Mouse (Mus musculus) neural tube, embryonic 14.5 days (tissue): ENCODE measurements around the gene Ankrd54. TPM values are rescaled to one million over a fixed set of nuclear protein-coding genes. Genes with fewer than 3 reads are reported as not detected.
A peak's percentile ranks its signal among the peaks of the same experiment; 100 is the strongest.

Experiments
- ATAC-seq: fragments of 200-750 bp; cut with Nextera tagmentation; 2 replicates; pipeline ENCODE4 v1.8.0; 2017; ENCODE audit warnings: low read depth, mild to moderate bottlenecking, moderate TSS enrichment, moderate library complexity
- H3K27ac ChIP-seq: fragments of 300-500 bp; sonication (generic); 2 replicates; pipeline ENCODE4 v1.5.1; 2014; ENCODE audit warnings: low read depth, mild to moderate bottlenecking, control low read depth, low read length, moderate library complexity, mixed read lengths
- H3K27me3 ChIP-seq: fragments of 300-500 bp; sonication (generic); 2 replicates; pipeline ENCODE4 v1.6.1; 2014; ENCODE audit warnings: low read length; ENCODE audit not compliant: control insufficient read depth, insufficient read depth
- H3K36me3 ChIP-seq: fragments of 300-500 bp; sonication (generic); 2 replicates; pipeline ENCODE4 v1.6.1; 2014; ENCODE audit warnings: low read length, mixed read lengths; ENCODE audit not compliant: control insufficient read depth, insufficient read depth
- H3K4me1 ChIP-seq: fragments of 300-500 bp; sonication (generic); 2 replicates; pipeline ENCODE4 v1.6.1; 2014; ENCODE audit warnings: low read length; ENCODE audit not compliant: control insufficient read depth, insufficient read depth
- H3K4me2 ChIP-seq: fragments of 300-500 bp; sonication (generic); 2 replicates; pipeline ENCODE4 v1.6.1; 2014; ENCODE audit warnings: mild to moderate bottlenecking, low read depth, low read length, control low read depth
- H3K4me3 ChIP-seq: fragments of 300-500 bp; sonication (generic); 2 replicates; pipeline ENCODE4 v1.5.1; 2014; ENCODE audit warnings: low read depth, low read length, control low read depth, mixed read lengths
- H3K9ac ChIP-seq: fragments of 300-500 bp; sonication (generic); replicated peaks from 2 replicates; pipeline ENCODE4 v1.6.1; 2014; ENCODE audit warnings: low read depth, mild to moderate bottlenecking, control low read depth, low read length, mixed read lengths
- H3K9me3 ChIP-seq: fragments of 300-500 bp; sonication (generic); 2 replicates; pipeline ENCODE4 v1.6.1; 2016; ENCODE audit warnings: low read length; ENCODE audit not compliant: control insufficient read depth
- WGBS: fragments of 180-500 bp; shearing (Covaris S2); extraction: QIAGEN DNeasy Blood & Tissue Kit; methylation state at CpG from one replicate; pipeline ENCODE4 v1.1.7; 2014; 5-methylcytosine and 5-hydroxymethylcytosine counted together
- polyA plus RNA-seq: library from polyadenylated mRNA; unstranded; fragments of >200 nt; fragmentation: Nextera tagmentation; extraction: Ambion mirVana; gene quantifications from 2 replicates; pipeline ENCODE4 v1.2.1, GENCODE M21; 2014

Gene Ankrd54
- polyA plus RNA-seq, 1 experiment from 2014 or later: 46.2 TPM

DNA sequence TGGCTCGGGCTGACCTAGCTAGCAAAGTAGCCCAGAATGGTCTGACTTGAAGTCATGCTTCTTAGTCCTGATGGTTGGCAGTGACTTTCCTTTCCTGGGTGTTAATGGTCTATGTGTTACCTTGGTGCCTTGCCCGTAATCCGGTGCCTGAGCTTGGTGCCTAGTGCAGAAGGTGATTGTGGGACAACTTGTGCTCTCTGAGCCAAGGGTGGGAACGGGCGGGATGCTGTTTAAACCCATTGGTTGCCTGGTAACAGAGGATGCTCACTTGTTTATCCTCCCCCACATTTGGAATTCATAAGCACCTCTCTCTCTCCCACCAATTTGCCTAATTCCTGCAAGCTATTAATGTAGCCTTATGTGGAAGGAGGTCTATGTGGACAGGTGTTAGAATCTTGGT lies 32.8 kb upstream of the Ankrd54 start:
- peaks cover 41% of the 10 kb centered on the region for H3K36me3 ChIP-seq
- no peaks in the 10 kb centered on the region for H3K27me3 ChIP-seq
- H3K27ac ChIP-seq: no peak overlapping the region
- ATAC-seq: no peak
- H3K9me3 ChIP-seq: no peaks in the 10 kb centered on the region
- WGBS: 85% methylated on average over 5 of the region's 5 CpGs
- H3K4me1 ChIP-seq: peaks cover 3% of the 10 kb centered on the region; the same call in 1 of the 2 replicates
- no peak overlapping the region for H3K4me3 ChIP-seq
- no peak overlapping the region for H3K9ac ChIP-seq
- H3K4me2 ChIP-seq: no peak overlapping the region

DNA sequence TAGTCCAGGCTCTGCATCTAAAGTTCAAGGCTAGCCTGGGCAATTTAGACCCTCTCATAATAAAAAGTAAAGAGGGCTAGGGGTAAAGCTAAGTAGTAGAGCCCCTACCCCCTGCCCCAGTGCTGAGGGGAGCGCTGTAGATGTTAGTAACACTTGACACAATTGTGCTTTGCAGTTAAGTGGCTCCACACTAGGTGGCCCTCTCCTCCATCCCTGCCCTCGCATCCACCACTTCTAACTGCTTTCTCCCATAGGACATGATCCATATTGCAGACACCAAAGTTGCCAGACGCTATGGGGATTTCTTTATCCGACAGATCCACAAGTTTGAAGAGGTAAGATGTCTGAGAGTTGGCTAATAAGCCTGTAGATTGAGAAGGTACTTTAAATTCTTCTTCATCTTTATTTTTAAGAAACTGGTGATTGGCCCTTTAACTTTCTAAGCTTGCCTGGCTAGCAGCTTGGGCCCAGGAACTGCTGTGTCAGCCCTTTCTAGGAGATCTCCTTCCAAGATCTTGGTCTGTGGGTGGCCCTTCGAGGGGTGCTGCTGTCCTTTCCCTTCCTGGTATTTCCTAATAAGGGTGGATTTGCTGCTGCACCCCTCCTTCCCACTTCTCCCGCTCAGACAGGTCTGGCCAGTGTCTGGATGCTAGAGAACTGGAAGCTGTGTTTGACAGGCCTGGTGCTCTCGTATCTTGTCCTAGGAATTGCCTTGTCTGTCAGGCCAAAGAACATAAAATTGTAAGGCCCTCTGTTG lies 30.6 kb upstream of the Ankrd54 start:
- no peak for ATAC-seq
- H3K4me3 ChIP-seq: no peak overlapping the region
- no peaks in the 10 kb centered on the region for H3K27me3 ChIP-seq
- no peak overlapping the region for H3K9ac ChIP-seq
- H3K4me2 ChIP-seq: no peak overlapping the region
- H3K36me3 ChIP-seq: peaks cover 53% of the 10 kb centered on the region
- 83% methylated on average over 7 of the region's 7 CpGs for WGBS
- no peak overlapping the region for H3K27ac ChIP-seq
- peaks cover 3% of the 10 kb centered on the region; the same call in 1 of the 2 replicates for H3K4me1 ChIP-seq
- H3K9me3 ChIP-seq: no peaks in the 10 kb centered on the region

- no peak overlapping the region for H3K27ac ChIP-seq
- no peaks in the 10 kb centered on the region for H3K9me3 ChIP-seq
- no peak overlapping the region; the same call in 1 of the 2 replicates for H3K9ac ChIP-seq
- no peak for ATAC-seq
- H3K4me1 ChIP-seq: no peaks in the 10 kb centered on the region
- H3K4me3 ChIP-seq: no peak overlapping the region
- peaks cover 57% of the 10 kb centered on the region for H3K36me3 ChIP-seq
- no peak overlapping the region for H3K4me2 ChIP-seq
- WGBS: 91% methylated on average over 6 of the region's 6 CpGs
- no peaks in the 10 kb centered on the region for H3K27me3 ChIP-seq
Observed at GRCm38 (mm10) chr15:79092284-79092683, 29.6 kb upstream of the Ankrd54 start.

- Histone ChIP-seq H3K27ac (no peak overlapping the region), H3K9ac (no peak overlapping the region), H3K4me3 (no peak overlapping the region), H3K9me3 (no peaks in the 10 kb centered on the region), H3K4me2 (no peak overlapping the region), H3K36me3 (peaks cover 55% of the 10 kb centered on the region), H3K4me1 (peaks cover 13% of the 10 kb centered on the region; the same call in 1 of the 2 replicates), H3K27me3 (no peaks in the 10 kb centered on the region)
- no peak for ATAC-seq
- WGBS: 97% methylated on average over 7 of the region's 7 CpGs
Observed at GRCm38 (mm10) chr15:79079567-79079966, 16.9 kb upstream of the Ankrd54 start.

DNA sequence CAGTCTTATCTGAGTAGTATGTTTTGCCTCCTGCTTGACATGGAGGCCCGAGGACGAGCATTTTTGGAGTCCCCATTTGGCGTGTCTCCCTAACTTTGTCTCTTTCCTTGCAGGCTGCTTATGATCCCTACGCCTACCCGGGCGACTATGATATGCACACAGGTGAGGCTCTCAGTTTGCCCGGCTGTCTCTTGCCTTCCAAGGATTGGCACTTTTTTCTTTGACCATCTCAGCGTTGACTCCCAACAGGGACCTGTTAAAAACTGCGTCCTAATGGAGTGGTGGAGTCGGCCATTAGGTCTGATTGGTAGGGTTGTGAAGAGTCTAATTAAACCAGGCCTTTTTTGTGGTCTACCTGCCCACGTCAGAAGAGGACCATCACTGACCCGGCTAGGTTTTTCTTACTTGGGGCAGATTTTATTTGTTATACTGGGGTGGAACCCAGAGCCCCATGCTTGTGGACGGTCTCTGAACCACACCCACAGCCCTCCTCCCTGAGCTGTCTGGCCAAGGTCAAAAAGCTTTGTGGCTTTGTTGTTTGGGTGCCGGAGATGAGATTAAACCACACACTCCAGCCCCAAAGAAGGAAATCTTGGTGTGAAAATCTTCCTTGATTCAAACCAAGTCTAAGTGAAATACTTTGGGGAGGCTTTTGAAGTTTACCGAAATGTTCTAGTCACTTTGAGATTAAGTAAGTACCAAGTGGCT lies 13.1 kb upstream of the Ankrd54 start:
- no peak overlapping the region for H3K27ac ChIP-seq
- peaks cover 17% of the 10 kb centered on the region; the same call in 1 of the 2 replicates for H3K4me1 ChIP-seq
- H3K9me3 ChIP-seq: no peaks in the 10 kb centered on the region
- no peak for ATAC-seq
- H3K4me2 ChIP-seq: peak overlapping the region; percentile 80
- peak overlapping the region; percentile 80 for H3K9ac ChIP-seq
- no peaks in the 10 kb centered on the region for H3K27me3 ChIP-seq
- peaks cover 22% of the 10 kb centered on the region for H3K36me3 ChIP-seq
- 43% methylated on average over 15 of the region's 15 CpGs for WGBS
- H3K4me3 ChIP-seq: peak overlapping the region; percentile 83

GRCm38 (mm10) chr15:79074913-79075532 lies 12.3 kb upstream of the Ankrd54 start, which contains the start of gene Eif3l:
Eif3l (plus strand) TSS chr15:79075179.
- ATAC-seq: peak; percentile 86
- under 1% methylated on average over 45 of the region's 49 CpGs for WGBS

DNA sequence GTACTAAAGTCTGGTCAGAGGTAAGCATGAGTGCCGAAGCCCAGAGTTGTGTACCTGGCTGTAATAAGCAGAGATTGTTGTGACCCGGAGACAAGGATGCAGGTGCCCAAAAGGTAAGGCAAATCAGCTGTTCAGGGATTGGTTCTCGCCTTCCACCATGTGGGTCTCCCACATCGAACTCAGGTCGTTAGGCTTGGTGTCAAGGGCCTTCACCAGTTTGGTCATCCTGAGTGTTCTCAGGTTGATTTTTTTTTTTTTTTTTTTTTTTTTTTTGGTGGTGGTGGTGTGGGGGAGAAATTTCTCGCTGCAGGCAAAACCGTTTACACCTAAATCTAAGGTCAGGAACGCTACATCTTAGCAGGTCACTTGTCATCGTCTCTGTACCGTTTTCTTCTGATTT lies 11.8 kb upstream of the Ankrd54 start:
- ATAC-seq: no peak
- H3K4me3 ChIP-seq: peak overlapping the region; percentile 83
- peaks cover 17% of the 10 kb centered on the region; the same call in 1 of the 2 replicates for H3K4me1 ChIP-seq
- H3K4me2 ChIP-seq: peak overlapping the region; percentile 80
- no peaks in the 10 kb centered on the region for H3K27me3 ChIP-seq
- peak overlapping the region; percentile 64; the same call in 1 of the 2 replicates for H3K27ac ChIP-seq
- H3K9ac ChIP-seq: peak overlapping the region; percentile 80; the same call in 1 of the 2 replicates
- H3K9me3 ChIP-seq: no peaks in the 10 kb centered on the region
- 44% methylated on average over 10 of the region's 10 CpGs for WGBS
- H3K36me3 ChIP-seq: peaks cover 13% of the 10 kb centered on the region

More at GRCm38 (mm10) chr15:79074913-79075532, 12.3 kb upstream of the Ankrd54 start, which contains the start of gene Eif3l:
- no peaks in the 10 kb centered on the region for H3K9me3 ChIP-seq
- no peaks in the 10 kb centered on the region for H3K27me3 ChIP-seq
- peak within 1 kb of the TSS; percentile 80 for H3K4me2 ChIP-seq
- peak within 1 kb of the TSS; percentile 80 for H3K9ac ChIP-seq
- H3K36me3 ChIP-seq: peaks cover 19% of the 10 kb centered on the region
- H3K4me3 ChIP-seq: peak within 1 kb of the TSS; percentile 83
- H3K27ac ChIP-seq: peak within 1 kb of the TSS; percentile 64
- peaks cover 17% of the 10 kb centered on the region; the same call in 1 of the 2 replicates for H3K4me1 ChIP-seq

DNA sequence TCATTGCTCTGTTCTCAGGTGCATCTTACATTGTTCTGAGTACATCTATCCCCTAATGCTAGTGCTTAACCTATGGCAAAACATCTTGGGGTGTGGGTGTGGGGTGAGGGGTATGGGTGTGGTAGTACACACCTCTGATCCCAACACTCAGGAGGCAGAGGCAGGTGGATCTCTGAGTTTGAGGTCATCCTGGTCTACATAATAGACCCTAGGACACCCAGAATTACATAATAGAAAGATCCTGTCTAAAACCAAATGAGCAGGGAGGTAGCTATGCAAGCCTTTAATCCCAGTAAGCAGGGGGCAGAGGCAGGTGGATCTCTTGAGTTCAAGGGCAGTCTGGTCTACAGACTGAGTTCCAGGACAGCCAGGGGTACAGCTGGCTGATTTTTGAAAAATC lies 11.1 kb upstream of the Ankrd54 start:
- Histone ChIP-seq H3K27ac (no peak overlapping the region), H3K4me1 (peaks cover 17% of the 10 kb centered on the region; the same call in 1 of the 2 replicates), H3K27me3 (no peaks in the 10 kb centered on the region), H3K9me3 (no peaks in the 10 kb centered on the region), H3K9ac (no peak overlapping the region), H3K4me3 (no peak overlapping the region), H3K36me3 (peaks cover 6% of the 10 kb centered on the region; the same call in 1 of the 2 replicates), H3K4me2 (no peak overlapping the region)
- ATAC-seq: 0 out of 2 replicates have a peak, but pooled peaks have one; percentile 19
